Mouse (Mus musculus): ENCODE results near the gene Jam3.

DNA sequence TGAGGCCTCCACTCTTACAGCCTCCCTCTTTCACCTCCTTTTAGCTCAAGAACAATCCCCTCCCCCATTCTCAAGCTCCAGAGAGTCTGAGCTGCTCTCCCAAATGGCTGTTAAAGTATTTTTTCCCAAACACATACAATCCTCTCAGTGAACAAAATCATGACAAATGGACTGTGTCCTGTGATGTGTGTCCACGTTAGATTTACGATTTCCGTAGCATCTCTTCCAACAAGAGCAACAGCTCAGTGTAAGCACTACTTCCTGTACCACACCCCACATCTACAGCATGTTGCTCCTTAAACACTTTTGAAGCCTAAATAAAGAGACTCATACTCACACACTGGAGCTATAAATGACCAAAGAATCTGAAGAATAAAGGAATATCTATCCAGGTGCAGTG, 10.4 kb upstream of the Jam3 start:
- TF ChIP-seq CTCF (IDR thresholded peaks at IDR 0.05 in 2 of 3, conservative IDR thresholded peaks at IDR 0.05 in 1 of 3; ENCODE audit: control insufficient read depth in 1 of 3, insufficient read depth in 1 of 3, low read depth in 2 of 3, low read length in 3 of 3, poor library complexity in 1 of 3, severe bottlenecking in 1 of 3) (no peak), ZMIZ1 (IDR thresholded peaks at IDR 0.05; ENCODE audit: low read depth, low read length) (no peak), POLR2AphosphoS2 (IDR thresholded peaks at IDR 0.05; ENCODE audit: low read length) (no peak), POLR2A (IDR thresholded peaks at IDR 0.05; ENCODE audit: control insufficient read depth in 1 of 2, insufficient read depth in 1 of 2, low read depth in 1 of 2, low read length in 2 of 2, poor library complexity in 1 of 2) (no peak), GATA1 (IDR thresholded peaks at IDR 0.05; ENCODE audit: low read depth, low read length) (no peak), ZNF384 (IDR thresholded peaks at IDR 0.05; ENCODE audit: low read depth, low read length) (no peak), USF2 (IDR thresholded peaks at IDR 0.05; ENCODE audit: borderline replicate concordance in 1 of 2, insufficient read depth in 1 of 2, low read depth in 1 of 2, low read length in 2 of 2) (no peak), MAX (IDR thresholded peaks at IDR 0.05; ENCODE audit: low read length) (no peak), EP300 (IDR thresholded peaks at IDR 0.05; ENCODE audit: low read depth in 1 of 2, low read length in 2 of 2) (no peak)
